Mouse (Mus musculus): Measurements from ENCODE around the gene BC051142. TPM values are rescaled to one million over a fixed set of nuclear protein-coding genes. Genes with fewer than 3 reads are reported as not detected.
"Not testable (repeated sequence)": the region's sequence is repeated elsewhere in the genome, so short reads cannot be mapped to it uniquely, and the experiment has no call there.

The BC051142 gene
- polyA plus RNA-seq, 1 experiment: 1.4 TPM

DNA sequence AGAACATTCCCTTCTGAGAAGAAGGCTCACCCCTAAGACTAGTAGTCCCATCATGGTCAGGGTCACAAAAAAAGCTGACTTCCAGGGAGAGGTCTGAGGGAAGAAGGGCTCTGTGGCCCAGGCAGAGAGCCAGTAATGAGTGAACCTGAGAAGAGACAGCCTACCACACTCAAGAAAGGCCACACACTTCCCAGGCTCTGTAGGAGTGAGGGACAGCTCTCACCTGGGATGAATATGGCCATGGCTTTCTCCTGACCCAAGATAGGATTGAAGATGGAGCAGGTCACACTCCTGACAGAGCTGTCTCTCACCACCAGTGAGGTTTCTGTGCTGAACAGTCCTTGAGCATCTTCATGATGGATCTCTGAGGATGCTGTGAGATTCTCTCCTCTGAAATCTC lies 94.2 kb downstream of the BC051142 start:
- no peak for DNase-seq
- Histone ChIP-seq H3K36me3 (ENCODE audit: control insufficient read depth, insufficient read depth, low read length) (no peaks in the 10 kb centered on the region), H3K4me3 (ENCODE audit: control insufficient read depth, insufficient read depth, low read length) (no peak overlapping the region), H3K27ac (ENCODE audit: control insufficient read depth, insufficient read depth, low read length) (no peak overlapping the region), H3K27me3 (ENCODE audit: control insufficient read depth, insufficient read depth, low read length) (no peaks in the 10 kb centered on the region; the same call in 1 of the 2 replicates), H3K4me1 (replicated peaks; ENCODE audit: control insufficient read depth, insufficient read depth, low read length) (no peaks in the 10 kb centered on the region)
- TF ChIP-seq CTCF (IDR thresholded peaks at IDR 0.05; ENCODE audit: borderline replicate concordance, control insufficient read depth, extremely low read depth, insufficient read depth, low read length, poor library complexity) (no peak), POLR2A (IDR thresholded peaks at IDR 0.05; ENCODE audit: control insufficient read depth, extremely low read depth, insufficient read depth, low read length, poor library complexity) (no peak)

DNA sequence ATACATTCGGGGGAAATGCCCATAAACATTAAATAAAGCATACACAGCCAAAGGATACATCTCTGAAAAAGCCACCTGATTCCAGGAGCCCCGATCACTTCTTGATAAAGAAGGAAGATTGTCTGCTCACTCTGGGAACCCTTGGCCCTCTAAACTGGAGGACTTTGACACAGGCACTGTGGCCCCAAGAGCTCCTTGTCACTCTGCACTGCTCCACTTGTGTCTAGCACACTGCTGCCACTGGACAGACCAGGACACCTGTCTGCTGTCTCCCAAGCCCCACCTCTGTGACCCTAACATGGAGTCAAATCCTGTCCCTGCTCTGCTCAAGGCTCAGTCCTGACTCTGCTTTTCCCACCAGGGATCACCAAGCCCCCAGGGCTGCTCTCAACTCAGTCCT lies 96.5 kb downstream of the BC051142 start:
- DNase-seq; H3K27ac ChIP-seq (ENCODE audit: control insufficient read depth, insufficient read depth, low read length); H3K4me1 ChIP-seq (replicated peaks; ENCODE audit: control insufficient read depth, insufficient read depth, low read length); H3K4me3 ChIP-seq (ENCODE audit: control insufficient read depth, insufficient read depth, low read length); H3K36me3 ChIP-seq (ENCODE audit: control insufficient read depth, insufficient read depth, low read length); H3K27me3 ChIP-seq (ENCODE audit: control insufficient read depth, insufficient read depth, low read length): not testable (repeated sequence)
- 83% methylated on average over 2 of the region's 2 CpGs for WGBS

DNA sequence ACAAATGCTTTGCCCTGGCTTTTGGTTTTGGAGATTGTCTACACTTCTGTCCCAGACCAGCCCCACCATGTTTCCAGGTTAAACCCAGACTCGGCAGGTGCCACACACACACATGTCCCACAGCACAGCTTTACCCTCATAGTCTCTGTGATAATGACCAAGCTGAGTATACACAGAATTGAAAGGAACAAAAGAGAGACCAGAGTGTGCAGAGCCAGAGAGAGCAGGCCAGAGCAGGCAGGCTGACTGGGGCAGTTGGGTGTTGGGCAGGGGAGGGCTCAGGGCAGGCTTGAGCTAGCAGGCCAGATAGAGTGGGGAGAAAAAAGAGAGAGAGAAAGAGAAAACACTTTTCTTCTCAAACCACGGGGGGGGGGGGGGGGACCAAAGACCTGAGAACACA lies 97.9 kb downstream of the BC051142 start:
- Histone ChIP-seq H3K27me3 (ENCODE audit: control insufficient read depth, insufficient read depth, low read length) (no peaks in the 10 kb centered on the region; the same call in 1 of the 2 replicates), H3K27ac (ENCODE audit: control insufficient read depth, insufficient read depth, low read length) (no peak overlapping the region), H3K4me1 (replicated peaks; ENCODE audit: control insufficient read depth, insufficient read depth, low read length) (no peaks in the 10 kb centered on the region), H3K36me3 (ENCODE audit: control insufficient read depth, insufficient read depth, low read length) (no peaks in the 10 kb centered on the region), H3K4me3 (ENCODE audit: control insufficient read depth, insufficient read depth, low read length) (no peak overlapping the region)
- no peak for DNase-seq
- TF ChIP-seq CTCF (IDR thresholded peaks at IDR 0.05; ENCODE audit: borderline replicate concordance, control insufficient read depth, extremely low read depth, insufficient read depth, low read length, poor library complexity) (no peak), POLR2A (IDR thresholded peaks at IDR 0.05; ENCODE audit: control insufficient read depth, extremely low read depth, insufficient read depth, low read length, poor library complexity) (no peak)
- 97% methylated on average over 1 of the region's 2 CpGs for WGBS

DNA sequence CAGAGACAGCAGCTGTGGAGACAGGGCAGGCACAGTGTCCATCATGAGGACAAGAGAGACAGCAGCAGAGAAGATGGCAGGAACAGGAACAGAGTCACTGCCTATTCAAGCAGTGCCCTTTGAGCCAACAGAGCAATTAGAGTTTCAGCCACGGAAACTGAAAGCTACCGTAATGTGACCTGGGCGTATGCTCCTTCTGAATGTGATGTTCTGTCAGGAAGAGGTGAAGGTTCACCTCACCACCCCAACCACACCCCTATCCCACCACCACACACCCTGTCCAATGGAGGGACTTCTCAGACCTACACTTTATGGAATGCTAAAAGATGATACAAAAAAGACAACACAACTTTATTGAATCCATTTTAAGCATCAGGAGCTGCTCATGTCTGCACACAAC lies 98.7 kb downstream of the BC051142 start:
- H3K4me3 ChIP-seq (ENCODE audit: control insufficient read depth, insufficient read depth, low read length): not testable (repeated sequence)
- 72% methylated on average over 3 of the region's 3 CpGs for WGBS

DNA sequence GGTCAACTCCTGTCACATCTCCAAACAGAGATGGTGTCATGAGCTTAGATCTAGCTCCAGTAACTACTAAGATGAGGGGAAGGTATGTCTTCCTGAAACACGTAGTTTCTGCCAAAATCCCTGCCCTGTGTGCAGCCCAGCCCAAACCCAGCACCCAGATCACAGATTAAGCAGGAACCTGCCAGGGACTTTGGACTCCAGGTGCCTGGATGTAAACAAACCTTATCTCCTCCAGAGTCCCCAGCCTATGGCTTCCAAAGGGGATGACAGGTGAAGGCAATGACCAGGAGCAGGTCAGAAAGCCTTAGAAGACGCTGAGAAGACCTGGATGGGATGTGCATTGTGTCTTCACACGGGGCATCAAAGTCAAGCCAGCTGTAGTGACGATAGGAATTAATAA lies 99.1 kb downstream of the BC051142 start:
- WGBS: 78% methylated on average over 3 of the region's 4 CpGs
- H3K27ac ChIP-seq (ENCODE audit: control insufficient read depth, insufficient read depth, low read length); H3K4me3 ChIP-seq (ENCODE audit: control insufficient read depth, insufficient read depth, low read length); H3K4me1 ChIP-seq (replicated peaks; ENCODE audit: control insufficient read depth, insufficient read depth, low read length); H3K27me3 ChIP-seq (ENCODE audit: control insufficient read depth, insufficient read depth, low read length); H3K36me3 ChIP-seq (ENCODE audit: control insufficient read depth, insufficient read depth, low read length); DNase-seq: not testable (repeated sequence)

More for the DNA sequence above, 98.7 kb downstream of the BC051142 start:
- H3K4me1 ChIP-seq (replicated peaks; ENCODE audit: control insufficient read depth, insufficient read depth, low read length); H3K27ac ChIP-seq (ENCODE audit: control insufficient read depth, insufficient read depth, low read length); DNase-seq; H3K36me3 ChIP-seq (ENCODE audit: control insufficient read depth, insufficient read depth, low read length); H3K27me3 ChIP-seq (ENCODE audit: control insufficient read depth, insufficient read depth, low read length): not testable (repeated sequence)

DNA sequence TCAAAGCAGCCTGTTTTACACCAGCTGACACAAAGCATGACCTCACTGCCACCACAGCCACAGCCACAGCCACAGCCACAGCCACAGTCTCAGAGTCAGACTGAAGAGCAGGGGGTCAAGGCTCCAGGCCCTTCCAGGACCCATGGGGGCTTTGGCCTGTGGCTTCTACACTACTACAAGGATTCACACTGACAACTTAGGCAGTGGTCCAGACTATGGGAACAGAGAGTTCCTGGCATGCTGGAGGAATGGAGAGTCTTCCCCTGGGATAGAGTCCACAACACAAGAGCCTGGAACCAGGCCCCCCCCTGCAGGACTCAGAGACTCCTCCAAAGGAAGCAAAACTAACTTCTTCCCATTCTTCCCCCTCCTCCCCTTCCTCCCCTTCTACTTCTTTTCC lies 109.0 kb downstream of the BC051142 start:
- no peaks in the 10 kb centered on the region for H3K36me3 ChIP-seq (ENCODE audit: control insufficient read depth, insufficient read depth, low read length)
- H3K4me1 ChIP-seq (replicated peaks; ENCODE audit: control insufficient read depth, insufficient read depth, low read length): no peaks in the 10 kb centered on the region; the same call in 1 of the 2 replicates
- H3K4me3 ChIP-seq (ENCODE audit: control insufficient read depth, insufficient read depth, low read length): no peak overlapping the region
- no peak for DNase-seq
- H3K27ac ChIP-seq (ENCODE audit: control insufficient read depth, insufficient read depth, low read length): no peak overlapping the region
- no peaks in the 10 kb centered on the region for H3K27me3 ChIP-seq (ENCODE audit: control insufficient read depth, insufficient read depth, low read length)
- no peak for TF ChIP-seq POLR2A (IDR thresholded peaks at IDR 0.05; ENCODE audit: control insufficient read depth, extremely low read depth, insufficient read depth, low read length, poor library complexity)
- no peak for TF ChIP-seq CTCF (IDR thresholded peaks at IDR 0.05; ENCODE audit: borderline replicate concordance, control insufficient read depth, extremely low read depth, insufficient read depth, low read length, poor library complexity)

Other genes with a start within 250 kb of the BC051142 start
- 130 and 197 TPM in 2 replicates for gene H2-DMb1, start 245.7 kb upstream of the BC051142 start, polyA plus RNA-seq (2012; rRNA removed)
- 197 and 202 TPM in 2 replicates for gene Tap1, start 211.3 kb upstream of the BC051142 start, polyA plus RNA-seq (2012; rRNA removed)
- gene Psmb9, start 211.1 kb upstream of the BC051142 start, polyA plus RNA-seq (2012; rRNA removed): 288 and 334 TPM in 2 replicates
- gene Psmb8, start 201.1 kb upstream of the BC051142 start, polyA plus RNA-seq (2012; rRNA removed): 656 and 705 TPM in 2 replicates
- gene Tap2, start 195.3 kb upstream of the BC051142 start, polyA plus RNA-seq (2012; rRNA removed): 231 and 232 TPM in 2 replicates
- 30.1 and 37.5 TPM in 2 replicates for gene H2-Ob, start 159.9 kb upstream of the BC051142 start, polyA plus RNA-seq (2012; rRNA removed)
- 2,799 and 4,004 TPM in 2 replicates for gene H2-Ab1, start 141.1 kb upstream of the BC051142 start, polyA plus RNA-seq (2012; rRNA removed)
- gene H2-Aa, start 111.0 kb upstream of the BC051142 start, polyA plus RNA-seq (2012; rRNA removed): 1,027 and 1,363 TPM in 2 replicates
- gene H2-Eb1, start 93.0 kb upstream of the BC051142 start, polyA plus RNA-seq (2012; rRNA removed): 492 and 666 TPM in 2 replicates
- gene H2-Eb2, start 73.2 kb upstream of the BC051142 start, polyA plus RNA-seq (2012; rRNA removed): 7.6 and 10.0 TPM in 2 replicates
- 1.3 and 1.4 TPM in 2 replicates for gene Btnl2, start 44.0 kb upstream of the BC051142 start, polyA plus RNA-seq (2012; rRNA removed)
- gene Btnl1, start 21.7 kb upstream of the BC051142 start, polyA plus RNA-seq (2012; rRNA removed): 0.54 and 0.83 TPM in 2 replicates
- 0.63 and 1.2 TPM in 2 replicates for gene Btnl4, start 78.5 kb downstream of the BC051142 start, polyA plus RNA-seq (2012; rRNA removed)
- gene Btnl6, start 118.5 kb downstream of the BC051142 start, polyA plus RNA-seq (2012; rRNA removed): 0.53 and 0.68 TPM in 2 replicates
- gene Notch4, start 165.4 kb downstream of the BC051142 start, polyA plus RNA-seq (2012; rRNA removed): 6.1 and 8.6 TPM in 2 replicates
- gene Gpsm3, start 191.0 kb downstream of the BC051142 start, polyA plus RNA-seq (2012; rRNA removed): 208 and 222 TPM in 2 replicates
- gene Pbx2, start 192.4 kb downstream of the BC051142 start, polyA plus RNA-seq (2012; rRNA removed): 144 and 146 TPM in 2 replicates
- gene Ager, start 199.0 kb downstream of the BC051142 start, polyA plus RNA-seq (2012; rRNA removed): 13.4 and 18.8 TPM in 2 replicates
- 140 and 175 TPM in 2 replicates for gene Rnf5, start 204.9 kb downstream of the BC051142 start, polyA plus RNA-seq (2012; rRNA removed)
- 316 and 350 TPM in 2 replicates for gene Agpat1, start 205.4 kb downstream of the BC051142 start, polyA plus RNA-seq (2012; rRNA removed)
- gene Egfl8, start 217.2 kb downstream of the BC051142 start, polyA plus RNA-seq (2012; rRNA removed): 13.0 and 16.0 TPM in 2 replicates
- gene Ppt2, start 229.7 kb downstream of the BC051142 start, polyA plus RNA-seq (2012; rRNA removed): 116 and 120 TPM in 2 replicates
- 361 and 385 TPM in 2 replicates for gene Prrt1, start 230.7 kb downstream of the BC051142 start, polyA plus RNA-seq (2012; rRNA removed)
- 3.4 and 5.8 TPM in 2 replicates for gene Fkbpl, start 245.9 kb downstream of the BC051142 start, polyA plus RNA-seq (2012; rRNA removed)
- gene Atf6b, start 248.3 kb downstream of the BC051142 start, polyA plus RNA-seq (2012; rRNA removed): 160 and 169 TPM in 2 replicates